Comparison of ENCODE assay signal across 11 mouse cellular contexts in genomic region chr4:31612147-31612824, GRCm38 (mm10).
DNase-seq lines count a peak whose midpoint lies in the region; ATAC-seq lines count a peak whose summit lies in the region.
"Had no signal": no experiment of that assay in that cellular context is flagged by ENCODE, and none has a peak within 500 bp of the region (broad histone marks: within the 10 kb centered on the region; RNA-seq: fewer than 3 reads in every experiment).

No protein-coding gene starts in this region.

- H3K27ac ChIP-seq in embryonic facial prominence, embryonic 11.5 days (replicated peaks; ENCODE audit: low read depth, low read length): no peak overlapping the region
- 0 out of 2 replicates have a peak overlapping the region, but pooled peaks have one; percentile 2 for H3K27ac ChIP-seq in hindbrain, embryonic 11.5 days (ENCODE audit: low read depth, low read length)
- peak overlapping the region; percentile 60 for H3K27ac ChIP-seq in midbrain, embryonic 12.5 days (replicated peaks)
- H3K27ac ChIP-seq: layer of hippocampus, adult 2 months; liver, embryonic 13.5 days had no signal

- no peak overlapping the region for H3K4me3 ChIP-seq in embryonic facial prominence, embryonic 11.5 days (ENCODE audit: low read depth, low read length)
- H3K4me3 ChIP-seq in hindbrain, embryonic 11.5 days (ENCODE audit: low read depth, low read length): no peak overlapping the region
- H3K4me3 ChIP-seq in midbrain, embryonic 12.5 days: no peak overlapping the region
- H3K4me3 ChIP-seq: layer of hippocampus, adult 2 months; liver, embryonic 13.5 days had no signal

- DNase-seq in embryo, embryonic 10 days (ENCODE audit: low spot score): peak; percentile 67
- DNase-seq in embryonic facial prominence, embryonic 11.5 days (ENCODE audit: low spot score): peak; percentile 63
- DNase-seq in hindbrain, embryonic 11.5 days (ENCODE audit: low spot score): peak; percentile 41
- DNase-seq in lung, postnatal 14 days: no peak
- no peak for DNase-seq in B cell, adult 2 months
- DNase-seq in kidney, postnatal 25 days: no peak
- no peak for DNase-seq in right cerebral cortex, postnatal 36 days (ENCODE audit: low spot score in 2 of 2)
- DNase-seq: cerebellum, adult 11-12 months; liver, embryonic 13.5 days had no signal

- peak; percentile 87 for ATAC-seq in embryonic facial prominence, embryonic 11.5 days (replicated peaks; ENCODE audit: insufficient number of reproducible peaks, low FRiP score, low TSS enrichment, low read depth)
- ATAC-seq in hindbrain, embryonic 11.5 days (ENCODE audit: low FRiP score): peak; percentile 89
- peak; percentile 87 for ATAC-seq in midbrain, embryonic 12.5 days (ENCODE audit: low FRiP score, low read depth)

- H3K4me1 ChIP-seq in embryonic facial prominence, embryonic 11.5 days (ENCODE audit: control insufficient read depth, insufficient read depth, low read length): no peaks in the 10 kb centered on the region
- no peaks in the 10 kb centered on the region for H3K4me1 ChIP-seq in hindbrain, embryonic 11.5 days (replicated peaks; ENCODE audit: control insufficient read depth, insufficient read depth, low read length)
- peaks cover 24% of the 10 kb centered on the region for H3K4me1 ChIP-seq in midbrain, embryonic 12.5 days
- H3K4me1 ChIP-seq: liver, embryonic 13.5 days had no signal

- no peaks in the 10 kb centered on the region for H3K27me3 ChIP-seq in embryonic facial prominence, embryonic 11.5 days (ENCODE audit: control insufficient read depth, insufficient read depth, low read length)
- no peaks in the 10 kb centered on the region for H3K27me3 ChIP-seq in hindbrain, embryonic 11.5 days (ENCODE audit: control insufficient read depth, insufficient read depth, low read length)
- H3K27me3 ChIP-seq in midbrain, embryonic 12.5 days: peaks cover 4% of the 10 kb centered on the region; the same call in 1 of the 2 replicates
- H3K27me3 ChIP-seq: liver, embryonic 13.5 days had no signal

- H3K9ac ChIP-seq in embryonic facial prominence, embryonic 11.5 days (replicated peaks; ENCODE audit: low read length): no peak overlapping the region
- H3K9ac ChIP-seq in hindbrain, embryonic 11.5 days (ENCODE audit: low read depth, low read length): no peak overlapping the region
- no peak overlapping the region for H3K9ac ChIP-seq in midbrain, embryonic 12.5 days (replicated peaks)
- H3K9ac ChIP-seq: liver, embryonic 13.5 days had no signal

- 22% methylated on average over 8 of the region's 8 CpGs for WGBS in embryonic facial prominence, embryonic 11.5 days
- WGBS in hindbrain, embryonic 11.5 days: 32% methylated on average over 8 of the region's 8 CpGs
- WGBS in midbrain, embryonic 12.5 days: 15% methylated on average over 8 of the region's 8 CpGs

- no peaks in the 10 kb centered on the region for H3K36me3 ChIP-seq in embryonic facial prominence, embryonic 11.5 days (replicated peaks; ENCODE audit: control insufficient read depth, insufficient read depth, low read depth, low read length)
- H3K36me3 ChIP-seq in hindbrain, embryonic 11.5 days (ENCODE audit: control insufficient read depth, insufficient read depth, low read length): no peaks in the 10 kb centered on the region
- no peaks in the 10 kb centered on the region for H3K36me3 ChIP-seq in midbrain, embryonic 12.5 days
- H3K36me3 ChIP-seq: liver, embryonic 13.5 days had no signal

- no peak overlapping the region for H3K4me2 ChIP-seq in embryonic facial prominence, embryonic 11.5 days (ENCODE audit: low read depth, low read length)
- no peak overlapping the region for H3K4me2 ChIP-seq in hindbrain, embryonic 11.5 days (replicated peaks; ENCODE audit: low read depth, low read length)
- peak overlapping the region; percentile 19; the same call in 1 of the 2 replicates for H3K4me2 ChIP-seq in midbrain, embryonic 12.5 days (replicated peaks)
- H3K4me2 ChIP-seq: liver, embryonic 13.5 days had no signal

- H3K9me3 ChIP-seq in embryonic facial prominence, embryonic 11.5 days (replicated peaks; ENCODE audit: control insufficient read depth, low read length): no peaks in the 10 kb centered on the region
- no peaks in the 10 kb centered on the region for H3K9me3 ChIP-seq in hindbrain, embryonic 11.5 days (ENCODE audit: control insufficient read depth, low read length)
- H3K9me3 ChIP-seq in midbrain, embryonic 12.5 days: no peaks in the 10 kb centered on the region
- H3K9me3 ChIP-seq: liver, embryonic 13.5 days had no signal

Comparison
In these comparisons a context has a peak if more than half of its experiments do, and no peak if none do; other contexts are left out.
1. DNase-seq: peak in embryo, embryonic 10 days (single experiment), embryonic facial prominence, embryonic 11.5 days (single experiment) and hindbrain, embryonic 11.5 days (single experiment); none in lung, postnatal 14 days (single experiment), B cell, adult 2 months (0 of 2), kidney, postnatal 25 days (0 of 2) and right cerebral cortex, postnatal 36 days (0 of 2).
2. Peak in every context shown above with its lines, with median percentiles within 50 percentile points of each other: ATAC-seq.